Mouse (Mus musculus): ENCODE results near the gene Nrxn3. TPM values are rescaled to one million over a fixed set of nuclear protein-coding genes. Genes with fewer than 3 reads are reported as not detected.

Gene Nrxn3
- polyA plus RNA-seq, 1 experiment: not detected

DNA sequence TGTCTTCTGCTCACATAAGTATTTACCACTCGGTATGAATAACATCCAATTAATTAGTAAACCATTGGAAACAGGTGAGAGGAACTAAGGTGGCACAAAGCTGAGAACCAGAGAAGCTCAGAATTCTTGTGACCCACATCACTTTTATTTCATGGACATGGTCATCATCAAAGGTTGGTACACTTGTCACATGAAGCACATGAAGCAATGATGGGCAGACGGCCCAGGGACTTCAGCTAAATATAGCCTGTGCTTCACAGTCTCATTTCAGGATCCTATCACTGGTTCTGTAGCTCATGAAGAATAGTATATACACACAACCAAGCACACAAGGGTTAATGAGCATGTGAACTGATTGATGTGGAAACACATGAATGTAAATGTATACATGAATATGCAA, 747.5 kb downstream of the Nrxn3 start:
- no peaks in the 10 kb centered on the region for H3K4me1 ChIP-seq (ENCODE audit: control insufficient read depth, insufficient read depth, insufficient read length, low read length)
- no peak overlapping the region for H3K27ac ChIP-seq (replicated peaks; ENCODE audit: low read depth, low read length)
- no peak overlapping the region for H3K4me3 ChIP-seq (ENCODE audit: insufficient read depth, low read depth, low read length)

- no peak overlapping the region for H3K4me3 ChIP-seq (ENCODE audit: insufficient read depth, low read depth, low read length)
- H3K4me1 ChIP-seq (ENCODE audit: control insufficient read depth, insufficient read depth, insufficient read length, low read length): no peaks in the 10 kb centered on the region
- H3K27ac ChIP-seq (replicated peaks; ENCODE audit: low read depth, low read length): no peak overlapping the region
These were observed 748.6 kb downstream of the Nrxn3 start for GRCm38 (mm10) chr12:89471289-89471688.

- no peaks in the 10 kb centered on the region for H3K4me1 ChIP-seq (ENCODE audit: control insufficient read depth, insufficient read depth, insufficient read length, low read length)
- no peak overlapping the region for H3K4me3 ChIP-seq (ENCODE audit: insufficient read depth, low read depth, low read length)
- H3K27ac ChIP-seq (replicated peaks; ENCODE audit: low read depth, low read length): no peak overlapping the region
These were observed 749.2 kb downstream of the Nrxn3 start for GRCm38 (mm10) chr12:89471874-89472273.

DNA sequence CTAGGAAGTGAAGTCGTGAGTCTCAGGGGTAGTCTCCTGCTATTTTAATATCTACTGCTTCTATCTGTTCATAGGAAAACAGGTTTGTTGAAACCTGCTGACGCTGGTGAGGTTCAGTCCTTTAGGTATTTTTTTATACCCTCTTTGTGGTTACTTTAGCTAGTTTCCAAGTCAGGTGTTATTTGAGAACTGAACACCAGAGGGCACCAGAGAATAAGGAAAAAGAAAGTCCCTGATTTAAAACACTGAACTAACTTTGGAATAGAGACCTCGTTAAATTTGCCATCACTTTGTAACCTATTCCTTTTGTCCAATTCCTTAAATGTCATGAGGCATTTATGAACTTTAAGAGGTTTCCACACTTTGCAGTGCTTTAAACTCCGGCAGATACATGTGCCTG, 756.4 kb downstream of the Nrxn3 start:
- H3K27ac ChIP-seq (replicated peaks; ENCODE audit: low read depth, low read length): no peak overlapping the region
- no peaks in the 10 kb centered on the region for H3K4me1 ChIP-seq (ENCODE audit: control insufficient read depth, insufficient read depth, insufficient read length, low read length)
- H3K4me3 ChIP-seq (ENCODE audit: insufficient read depth, low read depth, low read length): no peak overlapping the region

- Histone ChIP-seq H3K4me3 (ENCODE audit: insufficient read depth, low read depth, low read length) (no peak overlapping the region), H3K4me1 (ENCODE audit: control insufficient read depth, insufficient read depth, insufficient read length, low read length) (no peaks in the 10 kb centered on the region), H3K27ac (replicated peaks; ENCODE audit: low read depth, low read length) (no peak overlapping the region)
These were observed 759.5 kb downstream of the Nrxn3 start for GRCm38 (mm10) chr12:89482223-89482622.

DNA sequence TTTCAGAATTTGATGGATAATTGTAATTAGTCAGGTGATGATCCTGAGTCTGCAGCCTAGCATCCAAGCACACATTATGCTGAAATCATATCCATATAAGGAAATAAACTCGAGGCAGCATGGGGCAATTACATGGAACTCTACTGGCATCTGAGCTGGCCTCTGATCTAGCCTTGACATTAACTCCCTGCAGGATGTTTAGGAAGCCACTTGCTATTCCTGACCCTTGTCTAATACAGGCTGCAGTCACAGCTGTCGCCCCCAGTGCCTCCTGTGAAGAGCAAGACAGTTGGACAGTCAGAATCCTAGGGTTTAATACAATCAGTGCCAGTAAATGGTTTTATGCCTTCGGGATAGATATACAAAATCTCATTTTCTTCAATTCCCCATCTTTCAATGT, 781.4 kb downstream of the Nrxn3 start:
- Histone ChIP-seq H3K27ac (replicated peaks; ENCODE audit: low read depth, low read length) (no peak overlapping the region), H3K4me1 (ENCODE audit: control insufficient read depth, insufficient read depth, insufficient read length, low read length) (no peaks in the 10 kb centered on the region), H3K4me3 (ENCODE audit: insufficient read depth, low read depth, low read length) (no peak overlapping the region)

- no peak overlapping the region for H3K4me3 ChIP-seq (ENCODE audit: insufficient read depth, low read depth, low read length)
- no peaks in the 10 kb centered on the region for H3K4me1 ChIP-seq (ENCODE audit: control insufficient read depth, insufficient read depth, insufficient read length, low read length)
- H3K27ac ChIP-seq (replicated peaks; ENCODE audit: low read depth, low read length): no peak overlapping the region
These were observed 782.6 kb downstream of the Nrxn3 start for GRCm38 (mm10) chr12:89505121-89505764.

DNA sequence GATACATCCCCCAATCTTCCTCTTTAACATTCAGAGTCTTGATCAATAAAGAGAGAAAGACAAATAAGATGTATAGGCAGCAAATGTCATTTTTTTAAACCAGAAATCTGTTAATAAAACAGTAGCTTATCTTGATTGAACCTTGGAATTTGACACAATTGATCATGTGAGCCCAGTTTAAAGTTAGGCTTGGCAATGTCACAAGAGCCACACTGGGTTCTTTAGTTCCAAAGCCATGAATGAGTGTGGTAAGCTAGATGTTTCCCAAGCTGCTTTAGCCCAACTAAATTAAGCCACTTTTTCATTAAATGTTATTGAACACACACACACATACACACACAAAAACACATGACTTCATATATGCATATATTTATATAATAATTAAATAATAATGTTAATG, 786.3 kb downstream of the Nrxn3 start:
- Histone ChIP-seq H3K4me3 (ENCODE audit: insufficient read depth, low read depth, low read length) (no peak overlapping the region), H3K4me1 (ENCODE audit: control insufficient read depth, insufficient read depth, insufficient read length, low read length) (no peaks in the 10 kb centered on the region), H3K27ac (replicated peaks; ENCODE audit: low read depth, low read length) (no peak overlapping the region)

- no peaks in the 10 kb centered on the region for H3K4me1 ChIP-seq (ENCODE audit: control insufficient read depth, insufficient read depth, insufficient read length, low read length)
- no peak overlapping the region for H3K4me3 ChIP-seq (ENCODE audit: insufficient read depth, low read depth, low read length)
- H3K27ac ChIP-seq (replicated peaks; ENCODE audit: low read depth, low read length): no peak overlapping the region
These were observed 791.1 kb downstream of the Nrxn3 start for GRCm38 (mm10) chr12:89513759-89514158.

GRCm38 (mm10) chr12:89516046-89516445, 793.4 kb downstream of the Nrxn3 start:
- no peaks in the 10 kb centered on the region for H3K4me1 ChIP-seq (ENCODE audit: control insufficient read depth, insufficient read depth, insufficient read length, low read length)
- no peak overlapping the region for H3K4me3 ChIP-seq (ENCODE audit: insufficient read depth, low read depth, low read length)
- no peak overlapping the region for H3K27ac ChIP-seq (replicated peaks; ENCODE audit: low read depth, low read length)

GRCm38 (mm10) chr12:89530679-89531350, 808.1 kb downstream of the Nrxn3 start:
- Histone ChIP-seq H3K4me1 (ENCODE audit: control insufficient read depth, insufficient read depth, insufficient read length, low read length) (no peaks in the 10 kb centered on the region), H3K4me3 (ENCODE audit: insufficient read depth, low read depth, low read length) (no peak overlapping the region), H3K27ac (replicated peaks; ENCODE audit: low read depth, low read length) (no peak overlapping the region)

GRCm38 (mm10) chr12:89551291-89551690, 828.6 kb downstream of the Nrxn3 start:
- H3K4me1 ChIP-seq (ENCODE audit: control insufficient read depth, insufficient read depth, insufficient read length, low read length): no peaks in the 10 kb centered on the region
- no peak overlapping the region for H3K4me3 ChIP-seq (ENCODE audit: insufficient read depth, low read depth, low read length)
- no peak overlapping the region for H3K27ac ChIP-seq (replicated peaks; ENCODE audit: low read depth, low read length)

- H3K27ac ChIP-seq (replicated peaks; ENCODE audit: low read depth, low read length): no peak overlapping the region
- H3K4me3 ChIP-seq (ENCODE audit: insufficient read depth, low read depth, low read length): no peak overlapping the region
- no peaks in the 10 kb centered on the region for H3K4me1 ChIP-seq (ENCODE audit: control insufficient read depth, insufficient read depth, insufficient read length, low read length)
These were observed 830.7 kb downstream of the Nrxn3 start for GRCm38 (mm10) chr12:89553223-89553880.

GRCm38 (mm10) chr12:89554171-89554570, 831.5 kb downstream of the Nrxn3 start:
- no peak overlapping the region for H3K27ac ChIP-seq (replicated peaks; ENCODE audit: low read depth, low read length)
- no peak overlapping the region for H3K4me3 ChIP-seq (ENCODE audit: insufficient read depth, low read depth, low read length)
- H3K4me1 ChIP-seq (ENCODE audit: control insufficient read depth, insufficient read depth, insufficient read length, low read length): no peaks in the 10 kb centered on the region

GRCm38 (mm10) chr12:89554740-89555430, 832.2 kb downstream of the Nrxn3 start:
- Histone ChIP-seq H3K4me3 (ENCODE audit: insufficient read depth, low read depth, low read length) (no peak overlapping the region), H3K27ac (replicated peaks; ENCODE audit: low read depth, low read length) (no peak overlapping the region), H3K4me1 (ENCODE audit: control insufficient read depth, insufficient read depth, insufficient read length, low read length) (no peaks in the 10 kb centered on the region)
